Mouse (Mus musculus) forebrain, embryonic 12.5 days (tissue): ENCODE data around the gene Pip4k2a. TPM values are rescaled to one million over a fixed set of nuclear protein-coding genes. Genes with fewer than 3 reads are reported as not detected.
"Not testable (repeated sequence)": the region's sequence is repeated elsewhere in the genome, so short reads cannot be mapped to it uniquely, and the experiment has no call there.

Experiments used
- ATAC-seq: fragments of 200-750 bp; cut with Nextera tagmentation; 2 replicates; pipeline ENCODE4 v1.8.0; 2017; ENCODE audit warnings: moderate TSS enrichment; ENCODE audit not compliant: low FRiP score
- H3K27ac ChIP-seq: fragments of 300-500 bp; sonication (generic); 2 replicates; pipeline ENCODE4 v1.5.1; 2016; ENCODE audit warnings: mild to moderate bottlenecking
- H3K27me3 ChIP-seq: fragments of 300-500 bp; sonication (generic); 2 replicates; pipeline ENCODE4 v1.6.1; 2016; ENCODE audit warnings: mild to moderate bottlenecking
- H3K36me3 ChIP-seq: fragments of 300-500 bp; sonication (generic); replicated peaks from 2 replicates; pipeline ENCODE4 v1.6.1; 2016; ENCODE audit warnings: mild to moderate bottlenecking
- H3K4me1 ChIP-seq: fragments of 300-500 bp; sonication (generic); 2 replicates; pipeline ENCODE4 v1.6.1; 2016
- H3K4me2 ChIP-seq: fragments of 300-500 bp; sonication (generic); 2 replicates; pipeline ENCODE4 v1.6.1; 2016; ENCODE audit warnings: mild to moderate bottlenecking, moderate library complexity
- H3K4me3 ChIP-seq: fragments of 300-500 bp; sonication (generic); replicated peaks from 2 replicates; pipeline ENCODE4 v1.5.1; 2016; ENCODE audit warnings: mild to moderate bottlenecking
- H3K9ac ChIP-seq: fragments of 300-500 bp; sonication (generic); 2 replicates; pipeline ENCODE4 v1.6.1; 2016; ENCODE audit warnings: mild to moderate bottlenecking
- H3K9me3 ChIP-seq: fragments of 300-500 bp; sonication (generic); 2 replicates; pipeline ENCODE4 v1.6.1; 2016
- WGBS: fragments of 180-500 bp; shearing (Covaris S2); methylation state at CpG from one replicate; pipeline ENCODE4 v1.1.7; 2016; 5-methylcytosine and 5-hydroxymethylcytosine counted together
- polyA plus RNA-seq: library from polyadenylated mRNA; unstranded; fragments of >200 nt; fragmentation: Nextera tagmentation; extraction: Ambion mirVana; gene quantifications from 2 replicates; pipeline ENCODE4 v1.2.1, GENCODE M21; 2016

Pip4k2a gene
- polyA plus RNA-seq: 9.1 and 10.9 TPM in 2 replicates

GRCm38 (mm10) chr2:18998054-18998478 lies at the start of gene Pip4k2a, which contains the start of gene 4930426L09Rik:
TSS of gene Pip4k2a (minus strand) at chr2:18998126.
TSS of gene 4930426L09Rik (plus strand) at chr2:18998343.
- Histone ChIP-seq H3K4me2 (peak within 1 kb of the TSS; percentile 94), H3K9ac (peak within 1 kb of the TSS; percentile 79), H3K36me3 (no peaks in the 10 kb centered on the region), H3K4me3 (peak within 1 kb of the TSS; percentile 75), H3K9me3 (no peaks in the 10 kb centered on the region), H3K4me1 (peaks cover 15% of the 10 kb centered on the region), H3K27ac (peak within 1 kb of the TSS; percentile 94), H3K27me3 (peaks cover 18% of the 10 kb centered on the region; the same call in 1 of the 2 replicates)
- WGBS: under 1% methylated on average over 56 of the region's 66 CpGs
- peak; percentile 97 for ATAC-seq

- no peaks in the 10 kb centered on the region for H3K36me3 ChIP-seq
- H3K27me3 ChIP-seq: no peaks in the 10 kb centered on the region
- H3K4me3 ChIP-seq: no peak overlapping the region
- no peak overlapping the region for H3K4me2 ChIP-seq
- H3K27ac ChIP-seq: no peak overlapping the region
- H3K9me3 ChIP-seq: no peaks in the 10 kb centered on the region
- 84% methylated on average over 4 of the region's 4 CpGs for WGBS
- no peaks in the 10 kb centered on the region for H3K4me1 ChIP-seq
- H3K9ac ChIP-seq: no peak overlapping the region
- no peak for ATAC-seq
Observed at GRCm38 (mm10) chr2:19037907-19038570, 40.1 kb upstream of the Pip4k2a start.

- H3K4me3 ChIP-seq: no peak overlapping the region
- no peaks in the 10 kb centered on the region for H3K4me1 ChIP-seq
- ATAC-seq: no peak
- no peak overlapping the region for H3K9ac ChIP-seq
- no peaks in the 10 kb centered on the region for H3K36me3 ChIP-seq
- H3K4me2 ChIP-seq: no peak overlapping the region
- H3K27me3 ChIP-seq: no peaks in the 10 kb centered on the region
- no peaks in the 10 kb centered on the region for H3K9me3 ChIP-seq
- no peak overlapping the region for H3K27ac ChIP-seq
- WGBS: 85% methylated on average over 4 of the region's 4 CpGs
Observed at GRCm38 (mm10) chr2:19037430-19037829, 39.5 kb upstream of the Pip4k2a start.

GRCm38 (mm10) chr2:19024807-19025206 lies 26.9 kb upstream of the Pip4k2a start:
- no peaks in the 10 kb centered on the region for H3K36me3 ChIP-seq
- no peak overlapping the region for H3K4me2 ChIP-seq
- WGBS: 79% methylated on average over 2 of the region's 2 CpGs
- H3K4me3 ChIP-seq: no peak overlapping the region
- no peak overlapping the region for H3K27ac ChIP-seq
- no peak for ATAC-seq
- no peak overlapping the region for H3K9ac ChIP-seq
- H3K4me1 ChIP-seq: no peaks in the 10 kb centered on the region
- H3K9me3 ChIP-seq: peaks cover 2% of the 10 kb centered on the region; the same call in 1 of the 2 replicates
- H3K27me3 ChIP-seq: no peaks in the 10 kb centered on the region

DNA sequence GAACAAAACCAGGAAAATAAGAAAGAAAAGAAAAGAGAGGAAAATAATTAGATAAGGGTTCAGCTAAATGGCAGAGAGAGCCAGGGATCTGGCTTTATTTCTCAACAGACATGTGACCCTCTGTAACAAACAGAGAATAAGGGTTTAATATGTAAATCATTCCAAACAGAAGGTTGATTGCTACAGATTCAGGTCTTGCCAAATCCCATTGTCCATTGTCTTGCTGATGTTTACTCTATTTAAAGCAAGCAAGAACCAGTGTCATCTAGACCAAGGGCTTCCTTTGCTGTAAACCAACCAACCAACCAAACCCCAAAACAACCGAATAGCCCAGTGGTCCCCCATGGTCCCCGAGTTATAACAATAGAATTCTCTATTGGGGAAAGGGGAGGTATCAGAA lies 20.1 kb upstream of the Pip4k2a start:
- WGBS: 51% methylated on average over 2 of the region's 2 CpGs
- Histone ChIP-seq H3K36me3 (no peaks in the 10 kb centered on the region), H3K9me3 (no peaks in the 10 kb centered on the region), H3K4me2 (no peak overlapping the region), H3K27ac (no peak overlapping the region), H3K9ac (no peak overlapping the region), H3K4me3 (no peak overlapping the region), H3K27me3 (no peaks in the 10 kb centered on the region), H3K4me1 (no peaks in the 10 kb centered on the region)
- ATAC-seq: no peak

- H3K36me3 ChIP-seq: no peaks in the 10 kb centered on the region
- no peak overlapping the region for H3K27ac ChIP-seq
- H3K4me2 ChIP-seq: no peak overlapping the region
- H3K9me3 ChIP-seq: no peaks in the 10 kb centered on the region
- no peaks in the 10 kb centered on the region for H3K4me1 ChIP-seq
- WGBS: 81% methylated on average over 1 of the region's 1 CpGs
- H3K9ac ChIP-seq: no peak overlapping the region
- H3K27me3 ChIP-seq: no peaks in the 10 kb centered on the region
- ATAC-seq: no peak
- H3K4me3 ChIP-seq: no peak overlapping the region
Observed at GRCm38 (mm10) chr2:19016839-19017238, 18.9 kb upstream of the Pip4k2a start.

DNA sequence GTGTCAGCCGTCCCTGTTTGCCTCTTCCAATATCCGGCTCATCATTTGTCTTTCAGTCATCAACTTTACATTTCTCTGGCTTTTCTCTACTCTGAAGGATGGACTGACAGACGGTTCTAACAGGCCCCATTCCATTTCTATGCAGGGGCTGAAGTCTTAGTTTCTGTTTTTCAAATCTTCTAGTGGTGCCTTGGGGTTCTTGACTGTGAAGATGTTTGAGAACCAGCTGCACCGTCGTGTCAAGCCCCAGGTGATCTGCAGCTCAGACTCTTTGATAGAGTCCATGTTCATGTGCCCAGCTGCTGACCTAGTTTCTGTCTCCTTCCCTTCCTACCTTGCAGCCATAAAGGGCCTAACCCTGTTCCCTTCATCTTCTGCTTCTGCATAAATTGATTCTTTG lies 18.4 kb upstream of the Pip4k2a start:
- no peaks in the 10 kb centered on the region for H3K9me3 ChIP-seq
- ATAC-seq: no peak
- 87% methylated on average over 5 of the region's 5 CpGs for WGBS
- no peaks in the 10 kb centered on the region for H3K36me3 ChIP-seq
- H3K4me3 ChIP-seq: no peak overlapping the region
- no peak overlapping the region for H3K9ac ChIP-seq
- H3K27ac ChIP-seq: no peak overlapping the region
- H3K4me2 ChIP-seq: no peak overlapping the region
- no peaks in the 10 kb centered on the region for H3K4me1 ChIP-seq
- H3K27me3 ChIP-seq: no peaks in the 10 kb centered on the region

GRCm38 (mm10) chr2:19011443-19011842 lies 13.5 kb upstream of the Pip4k2a start:
- WGBS: 89% methylated on average over 6 of the region's 6 CpGs
- no peaks in the 10 kb centered on the region for H3K9me3 ChIP-seq
- ATAC-seq: no peak

DNA sequence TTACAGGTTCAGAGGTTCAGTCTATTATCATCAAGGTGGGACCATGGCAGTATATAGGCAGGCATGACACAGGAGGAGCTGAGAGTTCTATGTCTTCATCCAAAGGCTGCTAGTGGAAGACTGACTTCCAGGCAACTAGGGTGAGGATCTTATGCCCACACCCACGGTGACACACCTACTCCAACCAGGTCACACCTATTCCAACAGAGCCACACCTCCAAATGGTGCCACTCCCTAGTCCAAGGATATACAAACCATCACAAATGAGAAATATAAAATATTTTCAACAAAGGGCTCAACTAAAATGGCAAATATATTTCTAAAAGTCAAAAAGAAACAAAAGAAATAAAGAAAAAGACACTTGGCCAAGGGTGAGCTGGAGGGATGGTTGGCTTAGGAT lies 12.6 kb upstream of the Pip4k2a start:
- not testable (repeated sequence) for H3K9ac ChIP-seq, H3K27me3 ChIP-seq, H3K9me3 ChIP-seq, H3K36me3 ChIP-seq, H3K4me2 ChIP-seq, H3K27ac ChIP-seq, ATAC-seq, H3K4me3 ChIP-seq, H3K4me1 ChIP-seq
- WGBS: 92% methylated on average over 1 of the region's 1 CpGs

More at GRCm38 (mm10) chr2:19011443-19011842, 13.5 kb upstream of the Pip4k2a start:
- no peaks in the 10 kb centered on the region for H3K27me3 ChIP-seq
- no peaks in the 10 kb centered on the region for H3K4me1 ChIP-seq
- H3K9ac ChIP-seq: no peak overlapping the region
- H3K36me3 ChIP-seq: no peaks in the 10 kb centered on the region
- no peak overlapping the region for H3K4me3 ChIP-seq
- no peak overlapping the region for H3K4me2 ChIP-seq
- no peak overlapping the region for H3K27ac ChIP-seq

DNA sequence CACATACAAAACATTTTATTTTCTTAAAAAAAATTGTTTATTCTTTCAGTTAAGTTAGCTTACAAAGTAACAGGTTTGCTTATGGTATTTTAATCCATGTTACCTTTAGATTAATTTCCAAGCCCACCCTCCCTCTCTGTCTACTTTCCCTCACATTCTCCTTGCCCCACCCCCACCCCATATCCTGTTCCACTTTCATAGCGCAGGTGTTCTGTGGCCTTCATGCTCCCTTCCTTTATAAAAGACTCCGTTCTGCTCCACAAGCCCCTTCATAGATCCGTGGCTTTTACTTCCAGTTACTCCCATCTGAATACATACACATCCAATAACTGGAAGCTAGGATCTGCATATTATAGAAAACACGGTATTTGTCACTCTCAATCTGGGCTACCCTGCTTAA lies 9.7 kb upstream of the Pip4k2a start:
- Histone ChIP-seq H3K27ac (no peak overlapping the region), H3K4me2 (no peak overlapping the region), H3K9me3 (no peaks in the 10 kb centered on the region), H3K9ac (no peak overlapping the region), H3K27me3 (0 out of 2 replicates have a peak, but pooled peaks cover 8% of the 10 kb centered on the region), H3K36me3 (no peaks in the 10 kb centered on the region), H3K4me3 (no peak overlapping the region), H3K4me1 (no peaks in the 10 kb centered on the region)
- WGBS: 79% methylated on average over 4 of the region's 4 CpGs
- ATAC-seq: no peak

GRCm38 (mm10) chr2:19006124-19006523 lies 8.2 kb upstream of the Pip4k2a start:
- no peaks in the 10 kb centered on the region for H3K36me3 ChIP-seq
- no peak for ATAC-seq
- WGBS: 84% methylated on average over 7 of the region's 7 CpGs
- 0 out of 2 replicates have a peak, but pooled peaks cover 8% of the 10 kb centered on the region for H3K27me3 ChIP-seq
- no peaks in the 10 kb centered on the region for H3K4me1 ChIP-seq
- no peak overlapping the region for H3K4me3 ChIP-seq
- no peaks in the 10 kb centered on the region for H3K9me3 ChIP-seq
- no peak overlapping the region for H3K27ac ChIP-seq
- H3K4me2 ChIP-seq: no peak overlapping the region
- no peak overlapping the region for H3K9ac ChIP-seq

- Histone ChIP-seq H3K4me3 (no peak overlapping the region), H3K4me1 (no peaks in the 10 kb centered on the region), H3K4me2 (no peak overlapping the region), H3K9ac (no peak overlapping the region), H3K27ac (no peak overlapping the region), H3K27me3 (0 out of 2 replicates have a peak, but pooled peaks cover 12% of the 10 kb centered on the region), H3K9me3 (no peaks in the 10 kb centered on the region), H3K36me3 (no peaks in the 10 kb centered on the region)
- 81% methylated on average over 10 of the region's 10 CpGs for WGBS
- no peak for ATAC-seq
Observed at GRCm38 (mm10) chr2:19004801-19005200, 6.9 kb upstream of the Pip4k2a start.

DNA sequence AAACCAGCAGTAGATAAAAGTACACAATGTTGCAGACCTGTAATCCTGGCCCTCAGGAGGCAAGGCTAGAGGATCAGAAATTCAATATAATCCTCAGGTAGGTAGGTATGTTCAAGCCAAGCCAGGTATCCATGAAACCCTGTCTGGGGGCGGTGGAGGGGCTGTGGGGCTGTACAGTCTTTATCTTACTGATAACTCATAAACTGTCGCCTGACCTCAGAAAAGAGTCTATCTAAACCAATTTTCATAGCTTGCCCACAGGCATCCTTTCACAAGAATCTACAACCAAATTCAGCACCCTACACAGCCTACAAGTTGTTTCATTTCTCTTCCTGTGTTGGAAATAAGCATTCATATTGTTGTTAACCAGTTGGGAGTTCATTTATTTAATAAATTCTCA lies 1.5 kb upstream of the Pip4k2a start:
- no peak overlapping the region for H3K9ac ChIP-seq
- peaks cover 18% of the 10 kb centered on the region; the same call in 1 of the 2 replicates for H3K27me3 ChIP-seq
- no peaks in the 10 kb centered on the region for H3K9me3 ChIP-seq
- 91% methylated on average over 2 of the region's 2 CpGs for WGBS
- H3K4me2 ChIP-seq: no peak overlapping the region
- no peak overlapping the region for H3K4me3 ChIP-seq
- no peak for ATAC-seq
- no peaks in the 10 kb centered on the region for H3K36me3 ChIP-seq
- no peak overlapping the region for H3K27ac ChIP-seq
- peaks cover 15% of the 10 kb centered on the region for H3K4me1 ChIP-seq
